Mouse (Mus musculus) E14TG2a.4 (cell line): ENCODE results near the gene Olfr1032.
"Not testable (repeated sequence)": the region's sequence is repeated elsewhere in the genome, so short reads cannot be mapped to it uniquely, and the experiment has no call there.

Experiments used
- H3K27me3 ChIP-seq: 2 replicates; pipeline ENCODE4 v1.6.1; 2014; ENCODE audit warnings: low read length, control low read depth; ENCODE audit not compliant: insufficient read depth
- H3K36me3 ChIP-seq: 2 replicates; pipeline ENCODE4 v1.6.1; 2014; ENCODE audit warnings: low read length, control low read depth; ENCODE audit not compliant: insufficient read depth
- H3K4me1 ChIP-seq: replicated peaks from 2 replicates; pipeline ENCODE4 v1.6.1; 2014; ENCODE audit warnings: low read depth, low read length, control low read depth
- H3K4me3 ChIP-seq: replicated peaks from 2 replicates; pipeline ENCODE4 v1.5.1; 2014; ENCODE audit warnings: mild to moderate bottlenecking, low read length
- H3K9me3 ChIP-seq: 2 replicates; pipeline ENCODE4 v1.6.1; 2014; ENCODE audit warnings: low read length, control low read depth
- CTCF ChIP-seq: conservative IDR thresholded peaks from 2 replicates; pipeline ENCODE4 v1.5.1; 2014; ENCODE audit warnings: low read length
- NANOG ChIP-seq: IDR thresholded peaks from 2 replicates; pipeline ENCODE4 v1.6.1; 2014; ENCODE audit warnings: borderline replicate concordance, low read length, mixed read lengths
- POU5F1 ChIP-seq: IDR thresholded peaks from 2 replicates; pipeline ENCODE4 v1.6.1; 2014; ENCODE audit warnings: low read length, borderline replicate concordance

The Olfr1032 gene

GRCm38 (mm10) chr2:86005240-86005639 is at the start of gene Olfr1032:
Gene Olfr1032, plus strand, starts transcription at chr2:86005540.
- TF ChIP-seq NANOG: no peak
- no peak for TF ChIP-seq POU5F1
- TF ChIP-seq CTCF: no peak
- Histone ChIP-seq H3K27me3 (no peaks in the 10 kb centered on the region), H3K9me3 (no peaks in the 10 kb centered on the region), H3K36me3 (no peaks in the 10 kb centered on the region), H3K4me1 (no peaks in the 10 kb centered on the region), H3K4me3 (no peak within 1 kb of the TSS)

- TF ChIP-seq POU5F1: no peak
- TF ChIP-seq NANOG: no peak
- no peak for TF ChIP-seq CTCF
- Histone ChIP-seq H3K4me1 (no peaks in the 10 kb centered on the region), H3K27me3 (no peaks in the 10 kb centered on the region), H3K4me3 (no peak within 1 kb of the TSS), H3K36me3 (no peaks in the 10 kb centered on the region), H3K9me3 (no peaks in the 10 kb centered on the region)
These were observed 31.7 kb upstream of the Olfr1032 start, which contains the start of gene Olfr1029 for GRCm38 (mm10) chr2:85973595-85973994. Gene Olfr1029, plus strand, starts transcription at chr2:85973895.

GRCm38 (mm10) chr2:85978976-85979375 is 26.4 kb upstream of the Olfr1032 start, which contains the start of gene Olfr1030:
Gene Olfr1030, plus strand, starts transcription at chr2:85979276.
- H3K4me3 ChIP-seq: no peak within 1 kb of the TSS
- no peaks in the 10 kb centered on the region for H3K9me3 ChIP-seq
- TF ChIP-seq NANOG (no peak), POU5F1 (no peak), CTCF (no peak)
- no peaks in the 10 kb centered on the region for H3K36me3 ChIP-seq
- H3K27me3 ChIP-seq: no peaks in the 10 kb centered on the region
- no peaks in the 10 kb centered on the region for H3K4me1 ChIP-seq

- TF ChIP-seq NANOG: no peak
- Histone ChIP-seq H3K9me3 (no peaks in the 10 kb centered on the region), H3K36me3 (no peaks in the 10 kb centered on the region), H3K4me3 (no peak within 1 kb of the TSS), H3K4me1 (no peaks in the 10 kb centered on the region), H3K27me3 (no peaks in the 10 kb centered on the region)
These were observed 15.3 kb upstream of the Olfr1032 start, which contains the start of gene Olfr1031 for GRCm38 (mm10) chr2:85990004-85990403. Gene Olfr1031, plus strand, starts transcription at chr2:85990304.

GRCm38 (mm10) chr2:86020406-86020805 is 15.1 kb downstream of the Olfr1032 start, which contains the start of gene Olfr1033:
Gene Olfr1033, plus strand, starts transcription at chr2:86020633.
- not testable (repeated sequence) for H3K9me3 ChIP-seq, H3K27me3 ChIP-seq, H3K4me3 ChIP-seq, H3K4me1 ChIP-seq, H3K36me3 ChIP-seq

GRCm38 (mm10) chr2:86021518-86021917 is 16.2 kb downstream of the Olfr1032 start:
- not testable (repeated sequence) for H3K36me3 ChIP-seq, H3K27me3 ChIP-seq, H3K9me3 ChIP-seq, H3K4me3 ChIP-seq, H3K4me1 ChIP-seq

GRCm38 (mm10) chr2:86045561-86045960 is 40.2 kb downstream of the Olfr1032 start, which contains the start of gene Olfr1034:
Gene Olfr1034, plus strand, starts transcription at chr2:86045861.
- Histone ChIP-seq H3K4me3 (no peak within 1 kb of the TSS), H3K4me1 (peaks cover 4% of the 10 kb centered on the region; the same call in 1 of the 2 replicates), H3K36me3 (no peaks in the 10 kb centered on the region), H3K27me3 (no peaks in the 10 kb centered on the region), H3K9me3 (no peaks in the 10 kb centered on the region)
- TF ChIP-seq CTCF: no peak
- TF ChIP-seq NANOG: no peak
- no peak for TF ChIP-seq POU5F1

GRCm38 (mm10) chr2:86050777-86051176 is 45.4 kb downstream of the Olfr1032 start:
- H3K27me3 ChIP-seq, H3K36me3 ChIP-seq, H3K4me3 ChIP-seq, H3K9me3 ChIP-seq, H3K4me1 ChIP-seq: not testable (repeated sequence)
- peak; percentile 33; the same call in 1 of the 2 replicates for TF ChIP-seq NANOG
